Mouse (Mus musculus) liver, embryonic 12.5 days (tissue): ENCODE data around the gene Hacd2. TPM values are rescaled to one million over a fixed set of nuclear protein-coding genes. Genes with fewer than 3 reads are reported as not detected.

Source experiments
- ATAC-seq: fragments of 200-750 bp; cut with Nextera tagmentation; 2 replicates; pipeline ENCODE4 v1.8.0; 2017; ENCODE audit warnings: moderate number of reproducible peaks, mild to moderate bottlenecking, moderate library complexity
- H3K27ac ChIP-seq: fragments of 300-500 bp; sonication (generic); 2 replicates; pipeline ENCODE4 v1.5.1; 2016; ENCODE audit warnings: mild to moderate bottlenecking
- H3K27me3 ChIP-seq: fragments of 300-500 bp; sonication (generic); replicated peaks from 2 replicates; pipeline ENCODE4 v1.6.1; 2016; ENCODE audit warnings: mild to moderate bottlenecking, moderate library complexity
- H3K36me3 ChIP-seq: fragments of 300-500 bp; sonication (generic); 2 replicates; pipeline ENCODE4 v1.6.1; 2016; ENCODE audit warnings: mild to moderate bottlenecking, moderate library complexity
- H3K4me1 ChIP-seq: fragments of 300-500 bp; sonication (generic); 2 replicates; pipeline ENCODE4 v1.6.1; 2016
- H3K4me2 ChIP-seq: fragments of 300-500 bp; sonication (generic); 2 replicates; pipeline ENCODE4 v1.6.1; 2016; ENCODE audit warnings: mild to moderate bottlenecking, moderate library complexity
- H3K4me3 ChIP-seq: fragments of 300-500 bp; sonication (generic); 2 replicates; pipeline ENCODE4 v1.5.1; 2016; ENCODE audit warnings: mild to moderate bottlenecking, moderate library complexity
- H3K9ac ChIP-seq: fragments of 300-500 bp; sonication (generic); 2 replicates; pipeline ENCODE4 v1.6.1; 2016; ENCODE audit warnings: mild to moderate bottlenecking, moderate library complexity
- H3K9me3 ChIP-seq: fragments of 300-500 bp; sonication (generic); replicated peaks from 2 replicates; pipeline ENCODE4 v1.6.1; 2016; ENCODE audit warnings: mild to moderate bottlenecking, moderate library complexity
- WGBS: fragments of 180-500 bp; shearing (Covaris S2); methylation state at CpG from one replicate; pipeline ENCODE4 v1.1.7; 2016; ENCODE audit not compliant: insufficient replicate concordance; 5-methylcytosine and 5-hydroxymethylcytosine counted together
- polyA plus RNA-seq: library from polyadenylated mRNA; unstranded; fragments of >200 nt; fragmentation: Nextera tagmentation; extraction: Ambion mirVana; gene quantifications from 2 replicates; pipeline ENCODE4 v1.2.1, GENCODE M21; 2016

Hacd2 gene
- polyA plus RNA-seq, 1 experiment from 2014 or later = 82.9 TPM

DNA sequence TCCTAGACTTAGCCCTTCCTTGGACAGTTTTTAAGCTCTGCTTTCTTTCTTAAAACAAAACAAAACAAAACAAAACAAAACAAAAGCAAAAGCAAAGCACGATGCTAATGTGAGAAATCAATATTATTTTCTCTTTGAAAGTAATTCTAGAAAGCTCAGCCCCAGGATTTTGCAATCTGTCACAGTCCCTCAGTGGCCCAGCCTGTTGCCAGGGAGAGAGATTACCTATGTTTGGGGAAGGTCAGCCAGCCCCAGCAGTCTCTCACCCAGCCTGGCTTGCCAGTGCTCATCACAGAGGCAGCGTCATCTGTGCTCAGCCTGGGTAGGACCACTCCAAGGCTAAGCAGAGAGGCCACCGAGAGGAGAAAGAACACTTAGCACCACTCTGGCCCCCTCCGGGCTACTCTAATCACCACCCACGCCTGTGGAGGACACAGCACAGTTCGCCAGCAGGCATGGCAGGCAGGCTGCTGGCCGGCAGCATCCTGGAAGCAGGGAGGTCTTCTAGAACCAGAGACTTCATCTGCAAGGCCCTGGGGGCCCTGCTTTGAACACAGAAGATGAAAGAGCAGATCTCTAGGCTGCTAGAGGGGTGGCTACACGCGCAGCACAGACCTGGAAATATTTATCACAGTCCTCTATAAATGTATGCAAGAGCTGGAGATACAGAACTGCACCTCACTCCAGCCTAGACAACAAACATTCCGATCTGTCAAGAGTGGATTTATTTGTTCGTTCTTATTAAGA is 117.8 kb downstream of the Hacd2 start:
- no peak overlapping the region for H3K4me2 ChIP-seq
- H3K27ac ChIP-seq = no peak overlapping the region
- peaks cover 11% of the 10 kb centered on the region; the same call in 1 of the 2 replicates for H3K27me3 ChIP-seq
- H3K4me1 ChIP-seq = 0 out of 2 replicates have a peak, but pooled peaks cover 5% of the 10 kb centered on the region
- 37% methylated on average over 11 of the region's 11 CpGs for WGBS
- H3K9ac ChIP-seq = no peak overlapping the region
- no peaks in the 10 kb centered on the region for H3K36me3 ChIP-seq
- no peak for ATAC-seq
- H3K9me3 ChIP-seq = no peaks in the 10 kb centered on the region
- no peak overlapping the region for H3K4me3 ChIP-seq

DNA sequence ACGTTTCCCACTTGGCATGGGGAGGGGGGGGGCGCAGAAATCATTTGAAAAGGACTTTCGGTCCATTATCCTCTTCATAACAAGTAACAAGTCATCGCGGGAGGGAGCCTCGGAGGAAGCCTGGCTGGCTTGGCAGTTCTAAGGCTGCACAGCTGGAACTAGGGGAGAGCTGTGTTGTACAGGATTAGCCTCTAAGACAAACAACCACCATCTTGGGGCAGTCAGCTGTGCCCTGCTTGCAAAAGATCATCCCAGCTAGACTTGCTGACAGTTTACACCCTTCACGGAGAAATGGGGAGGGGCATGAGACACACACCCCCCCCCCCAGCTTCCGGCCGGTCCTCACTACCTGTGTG is 118.4 kb downstream of the Hacd2 start:
- no peaks in the 10 kb centered on the region for H3K9me3 ChIP-seq
- no peak overlapping the region for H3K27ac ChIP-seq
- no peak overlapping the region for H3K4me2 ChIP-seq
- H3K36me3 ChIP-seq = no peaks in the 10 kb centered on the region
- H3K4me1 ChIP-seq = 0 out of 2 replicates have a peak, but pooled peaks cover 5% of the 10 kb centered on the region
- 55% methylated on average over 9 of the region's 9 CpGs for WGBS
- H3K27me3 ChIP-seq = peaks cover 11% of the 10 kb centered on the region; the same call in 1 of the 2 replicates
- H3K9ac ChIP-seq = no peak overlapping the region
- H3K4me3 ChIP-seq = no peak overlapping the region
- no peak for ATAC-seq

DNA sequence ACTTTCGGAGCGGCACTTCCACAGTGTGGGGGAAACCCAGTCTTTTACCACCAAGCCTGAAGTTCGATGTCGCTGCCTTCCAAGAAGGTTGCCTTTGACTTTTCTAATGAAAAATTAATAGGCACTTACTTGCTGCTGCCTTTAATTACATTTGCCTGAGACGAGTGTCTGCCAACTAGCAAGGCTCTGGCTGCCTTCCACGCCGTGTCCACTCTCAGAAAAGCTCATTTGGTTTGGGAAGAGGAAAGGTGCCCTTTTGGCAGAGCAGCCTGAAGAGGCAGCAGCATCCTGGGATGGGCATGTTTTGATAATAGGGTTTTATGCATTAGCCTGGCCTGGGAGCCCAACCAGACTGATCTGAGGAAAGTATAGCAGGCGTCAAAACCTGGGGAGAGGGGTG is 119.6 kb downstream of the Hacd2 start:
- Histone ChIP-seq H3K36me3 (no peaks in the 10 kb centered on the region), H3K4me3 (no peak overlapping the region), H3K27me3 (peaks cover 11% of the 10 kb centered on the region; the same call in 1 of the 2 replicates), H3K4me1 (0 out of 2 replicates have a peak, but pooled peaks cover 5% of the 10 kb centered on the region), H3K9me3 (no peaks in the 10 kb centered on the region), H3K27ac (no peak overlapping the region), H3K4me2 (no peak overlapping the region), H3K9ac (no peak overlapping the region)
- 65% methylated on average over 8 of the region's 8 CpGs for WGBS
- ATAC-seq = no peak

DNA sequence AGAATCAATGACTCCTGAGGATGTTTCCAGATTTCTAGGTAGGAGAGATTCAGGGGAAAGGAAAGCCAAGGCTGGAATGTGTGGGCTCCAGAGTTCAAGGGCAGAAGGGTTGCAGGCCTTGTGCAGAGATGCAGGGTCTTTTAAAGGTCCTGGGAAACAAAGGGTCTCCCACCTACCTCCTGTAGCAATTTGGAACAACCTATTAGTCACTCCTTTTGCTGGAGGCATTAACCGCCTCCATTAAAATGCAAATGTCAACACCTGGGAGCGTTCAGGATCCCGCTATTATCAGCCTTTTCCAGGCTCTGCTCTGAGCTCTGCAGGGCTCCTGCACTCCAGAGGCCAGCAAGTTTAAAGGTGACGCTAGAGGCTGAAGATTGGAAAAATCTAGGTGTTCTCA is 123.9 kb downstream of the Hacd2 start:
- Histone ChIP-seq H3K4me1 (no peaks in the 10 kb centered on the region), H3K27ac (no peak overlapping the region), H3K4me3 (no peak overlapping the region), H3K9me3 (no peaks in the 10 kb centered on the region), H3K9ac (no peak overlapping the region), H3K27me3 (peaks cover 28% of the 10 kb centered on the region), H3K4me2 (no peak overlapping the region), H3K36me3 (no peaks in the 10 kb centered on the region)
- ATAC-seq = no peak
- WGBS = 14% methylated on average over 4 of the region's 4 CpGs

DNA sequence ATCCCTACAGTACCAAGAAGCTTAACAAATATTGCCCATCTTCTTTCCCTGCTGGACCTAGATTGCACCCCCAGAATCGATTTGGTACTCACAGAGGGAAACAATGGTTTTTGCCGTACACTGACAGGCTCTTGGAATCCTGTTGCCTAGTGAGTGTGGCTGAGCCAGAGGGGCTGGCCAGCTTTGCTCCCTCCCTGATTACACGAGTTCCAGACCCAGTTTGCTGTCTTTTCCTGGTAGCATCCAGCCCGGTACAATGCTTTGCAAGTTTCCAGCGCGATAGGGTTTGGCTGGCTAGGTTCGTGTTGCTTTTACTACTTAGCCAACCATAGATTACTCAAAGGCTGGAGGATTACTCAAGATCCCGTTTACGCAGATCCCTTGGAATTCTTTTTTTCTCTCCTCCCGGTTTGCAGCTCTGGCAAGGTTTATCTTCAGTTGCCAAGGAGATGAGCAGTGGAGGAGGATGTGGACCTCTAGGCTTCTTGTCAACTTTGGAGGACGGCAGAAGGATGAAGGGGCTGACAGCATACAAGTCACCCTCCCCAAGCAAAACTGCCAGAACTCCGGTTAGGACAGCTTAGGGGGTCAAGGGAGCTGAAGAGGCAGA is 131.0 kb downstream of the Hacd2 start:
- no peak for ATAC-seq
- Histone ChIP-seq H3K27me3 (peaks cover 94% of the 10 kb centered on the region), H3K9ac (no peak overlapping the region), H3K9me3 (no peaks in the 10 kb centered on the region), H3K4me1 (peaks cover 16% of the 10 kb centered on the region), H3K36me3 (no peaks in the 10 kb centered on the region), H3K4me3 (no peak overlapping the region), H3K27ac (no peak overlapping the region), H3K4me2 (no peak overlapping the region)
- WGBS = 9% methylated on average over 12 of the region's 12 CpGs

DNA sequence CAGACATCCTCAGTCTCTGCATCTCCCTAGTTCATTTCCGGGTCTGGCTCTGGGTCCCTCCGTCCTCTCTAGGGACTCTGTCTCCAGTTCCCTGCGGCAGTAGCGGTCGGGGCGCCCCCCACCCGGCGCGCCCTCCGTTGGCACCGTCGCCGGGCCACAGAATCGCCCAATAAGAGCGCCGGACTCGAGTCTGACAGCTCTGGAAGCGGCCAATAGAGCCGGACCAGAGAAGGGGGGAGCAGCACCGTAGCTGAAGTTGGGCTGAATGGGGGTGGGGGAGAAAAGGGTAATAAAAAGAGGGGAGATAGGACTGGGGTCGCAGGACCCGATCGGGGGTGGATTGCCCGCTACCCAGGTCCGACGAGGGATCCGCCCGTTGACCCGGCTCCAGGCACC is 132.0 kb downstream of the Hacd2 start:
- peaks cover 96% of the 10 kb centered on the region for H3K27me3 ChIP-seq
- no peak for ATAC-seq
- peaks cover 16% of the 10 kb centered on the region for H3K4me1 ChIP-seq
- H3K9me3 ChIP-seq = no peaks in the 10 kb centered on the region
- under 1% methylated on average over 29 of the region's 29 CpGs for WGBS
- no peaks in the 10 kb centered on the region for H3K36me3 ChIP-seq
- H3K4me3 ChIP-seq = peak overlapping the region; percentile 55
- H3K9ac ChIP-seq = no peak overlapping the region; the same call in 1 of the 2 replicates
- no peak overlapping the region for H3K27ac ChIP-seq
- H3K4me2 ChIP-seq = peak overlapping the region; percentile 73

DNA sequence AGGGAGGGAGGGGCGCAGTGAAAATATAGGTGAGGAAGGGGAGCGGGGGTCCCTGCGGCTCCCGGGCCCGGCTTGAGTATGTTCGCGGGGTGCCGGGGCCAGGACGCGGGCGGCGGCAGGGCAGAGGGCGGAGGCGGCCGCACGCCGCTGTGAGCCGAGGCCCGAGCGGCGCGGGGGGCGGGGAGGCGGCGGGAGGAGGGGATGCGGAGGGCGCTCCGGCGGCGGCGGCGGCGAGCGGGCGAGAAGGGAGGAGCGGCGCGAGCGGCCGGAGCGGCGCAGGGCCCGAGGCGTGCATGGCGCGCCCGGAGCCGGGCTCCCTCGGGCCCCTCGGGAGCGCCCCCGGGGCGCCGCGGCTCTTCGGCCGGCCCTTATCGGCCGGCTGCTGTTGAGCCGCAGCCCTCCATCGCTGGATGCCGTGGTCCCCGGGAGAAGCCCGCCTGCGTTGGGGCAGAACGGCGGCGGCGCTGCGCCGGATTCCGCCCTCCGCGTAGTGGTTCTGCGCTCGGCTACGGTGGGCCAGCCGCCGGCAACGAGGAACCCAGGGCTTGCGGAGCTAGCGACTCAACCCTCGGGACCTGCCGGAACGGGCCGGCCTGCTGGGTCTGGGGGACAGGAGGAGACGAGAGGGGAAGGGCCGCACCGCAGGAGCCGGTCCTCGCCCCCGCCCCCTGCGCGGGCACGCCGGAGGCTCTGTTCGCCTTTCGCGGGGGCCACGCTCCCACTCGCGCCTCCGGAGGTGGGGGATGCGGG is 132.6 kb downstream of the Hacd2 start, which contains the start of gene Adcy5:
Gene Adcy5, plus strand, starts transcription at position 237 of the 750 bp plus-strand sequence.
- H3K27ac ChIP-seq = no peak within 1 kb of the TSS
- H3K4me2 ChIP-seq = peak within 1 kb of the TSS; percentile 73
- H3K9me3 ChIP-seq = no peaks in the 10 kb centered on the region
- H3K9ac ChIP-seq = no peak within 1 kb of the TSS; the same call in 1 of the 2 replicates
- ATAC-seq = 0 out of 2 replicates have a peak, but pooled peaks have one; percentile 18
- H3K36me3 ChIP-seq = no peaks in the 10 kb centered on the region
- peak within 1 kb of the TSS; percentile 55 for H3K4me3 ChIP-seq
- H3K4me1 ChIP-seq = peaks cover 16% of the 10 kb centered on the region
- peaks cover 100% of the 10 kb centered on the region for H3K27me3 ChIP-seq
- 3% methylated on average over 74 of the region's 104 CpGs for WGBS

DNA sequence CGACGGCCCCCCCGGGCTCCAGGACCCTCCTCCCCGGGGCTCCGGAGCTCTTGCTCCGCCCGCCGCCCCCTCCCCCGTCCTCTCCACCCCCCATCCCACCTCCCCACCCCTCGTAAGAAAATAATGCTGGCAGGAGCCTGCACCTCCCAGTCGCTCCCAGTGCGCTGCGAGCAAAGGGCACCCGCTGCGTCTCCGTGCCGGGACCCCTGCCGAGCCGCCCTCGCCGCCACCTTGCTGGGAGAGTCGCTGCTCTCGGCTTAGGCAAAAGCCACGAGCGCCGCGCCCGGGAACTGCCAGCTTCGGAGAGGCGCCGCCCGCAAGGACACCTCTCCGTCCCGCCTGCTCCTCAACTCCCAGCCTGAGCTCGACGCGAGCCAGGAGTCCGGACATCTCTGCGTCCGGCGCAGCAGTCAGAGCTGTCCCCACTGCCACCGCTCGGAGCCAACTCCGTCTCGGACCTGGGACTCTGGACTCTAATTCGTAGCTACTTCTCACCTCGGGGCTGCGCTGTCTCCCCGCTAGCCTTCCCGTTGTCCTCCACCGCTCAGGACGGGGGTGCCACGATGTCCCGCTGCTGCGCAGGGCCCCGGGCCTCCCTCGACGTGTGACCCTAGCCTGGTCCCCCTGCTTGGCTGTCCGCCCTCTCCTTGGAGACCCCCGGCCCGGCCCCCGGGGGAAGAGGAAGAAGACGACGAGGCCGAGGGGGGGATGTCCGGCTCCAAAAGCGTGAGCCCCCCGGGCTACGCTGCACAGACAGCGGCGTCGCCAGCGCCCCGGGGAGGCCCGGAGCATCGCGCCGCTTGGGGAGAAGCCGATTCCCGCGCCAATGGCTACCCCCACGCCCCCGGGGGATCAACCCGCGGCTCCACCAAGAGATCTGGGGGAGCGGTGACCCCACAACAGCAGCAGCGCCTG is 133.4 kb downstream of the Hacd2 start:
- Histone ChIP-seq H3K4me3 (peak overlapping the region; percentile 55), H3K9ac (no peak overlapping the region), H3K9me3 (no peaks in the 10 kb centered on the region), H3K36me3 (no peaks in the 10 kb centered on the region), H3K4me2 (peak overlapping the region; percentile 73), H3K27ac (no peak overlapping the region), H3K4me1 (peaks cover 16% of the 10 kb centered on the region), H3K27me3 (peaks cover 98% of the 10 kb centered on the region)
- ATAC-seq = no peak
- 3% methylated on average over 79 of the region's 87 CpGs for WGBS

DNA sequence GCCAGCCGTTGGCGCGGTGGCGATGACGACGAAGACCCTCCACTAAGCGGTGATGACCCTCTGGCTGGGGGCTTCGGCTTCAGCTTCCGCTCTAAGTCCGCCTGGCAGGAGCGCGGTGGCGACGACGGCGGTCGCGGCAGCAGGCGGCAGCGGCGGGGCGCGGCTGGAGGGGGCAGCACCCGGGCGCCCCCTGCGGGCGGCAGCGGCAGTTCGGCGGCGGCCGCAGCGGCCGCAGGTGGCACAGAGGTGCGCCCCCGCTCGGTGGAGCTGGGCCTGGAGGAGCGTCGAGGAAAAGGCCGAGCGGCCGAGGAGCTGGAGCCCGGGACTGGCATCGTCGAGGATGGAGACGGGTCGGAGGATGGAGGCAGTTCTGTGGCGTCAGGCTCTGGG is 134.1 kb downstream of the Hacd2 start:
- 4% methylated on average over 33 of the region's 48 CpGs for WGBS
- peak overlapping the region; percentile 55 for H3K4me3 ChIP-seq
- H3K9me3 ChIP-seq = no peaks in the 10 kb centered on the region
- H3K9ac ChIP-seq = no peak overlapping the region
- H3K27ac ChIP-seq = no peak overlapping the region
- no peak for ATAC-seq
- H3K36me3 ChIP-seq = no peaks in the 10 kb centered on the region
- peak overlapping the region; percentile 73 for H3K4me2 ChIP-seq
- H3K27me3 ChIP-seq = peaks cover 98% of the 10 kb centered on the region
- H3K4me1 ChIP-seq = peaks cover 16% of the 10 kb centered on the region

DNA sequence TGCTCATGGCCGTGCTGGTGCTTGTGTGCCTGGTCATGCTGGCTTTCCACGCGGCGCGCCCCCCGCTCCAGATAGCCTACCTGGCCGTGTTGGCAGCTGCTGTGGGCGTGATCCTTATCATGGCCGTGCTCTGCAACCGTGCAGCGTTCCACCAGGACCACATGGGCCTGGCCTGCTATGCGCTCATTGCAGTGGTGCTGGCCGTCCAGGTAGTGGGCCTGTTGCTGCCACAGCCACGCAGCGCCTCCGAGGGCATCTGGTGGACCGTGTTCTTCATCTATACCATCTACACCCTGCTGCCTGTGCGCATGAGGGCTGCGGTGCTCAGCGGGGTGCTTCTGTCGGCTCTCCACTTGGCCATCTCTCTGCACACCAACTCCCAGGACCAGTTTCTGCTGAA is 134.6 kb downstream of the Hacd2 start:
- Histone ChIP-seq H3K4me3 (no peak overlapping the region), H3K27me3 (peaks cover 97% of the 10 kb centered on the region), H3K9ac (no peak overlapping the region), H3K27ac (no peak overlapping the region), H3K36me3 (no peaks in the 10 kb centered on the region), H3K4me1 (peaks cover 16% of the 10 kb centered on the region), H3K9me3 (no peaks in the 10 kb centered on the region), H3K4me2 (no peak overlapping the region)
- ATAC-seq = no peak
- WGBS = 64% methylated on average over 21 of the region's 21 CpGs
